Mouse (Mus musculus): Measurements from ENCODE around the gene Nudt2.

Nudt2 gene

GRCm38 (mm10) chr4:41494378-41494777 is 29.4 kb downstream of the Nudt2 start:
- DNase-seq (ENCODE audit: low read depth, low spot score) = no peak

DNA sequence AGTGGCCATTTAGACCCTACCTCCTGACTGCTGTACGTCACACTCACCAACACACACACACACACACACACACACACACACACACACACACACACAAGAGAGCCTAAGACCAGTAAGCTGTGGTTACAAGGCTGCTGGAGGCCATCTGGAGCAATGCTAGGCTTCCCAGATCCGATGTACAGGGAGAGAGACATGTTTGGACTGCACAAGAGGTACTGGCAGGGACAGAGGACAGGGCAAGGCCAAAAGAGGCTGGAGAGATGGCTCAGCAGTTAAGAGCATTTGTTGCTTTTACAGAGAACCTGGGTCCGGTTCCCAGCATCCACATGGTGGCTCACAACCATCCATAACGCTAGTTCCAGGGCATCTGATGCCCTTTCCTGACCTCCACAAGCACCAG is 30.1 kb downstream of the Nudt2 start:
- DNase-seq (ENCODE audit: low read depth, low spot score) = no peak

- no peak for DNase-seq (ENCODE audit: low read depth, low spot score)
Observed at GRCm38 (mm10) chr4:41495850-41496249, 30.9 kb downstream of the Nudt2 start.

- no peak for DNase-seq (ENCODE audit: low read depth, low spot score)
Observed at GRCm38 (mm10) chr4:41497046-41497445, 32.1 kb downstream of the Nudt2 start.

- DNase-seq (ENCODE audit: low read depth, low spot score) = no peak
Observed at GRCm38 (mm10) chr4:41497579-41497978, 32.6 kb downstream of the Nudt2 start.

DNA sequence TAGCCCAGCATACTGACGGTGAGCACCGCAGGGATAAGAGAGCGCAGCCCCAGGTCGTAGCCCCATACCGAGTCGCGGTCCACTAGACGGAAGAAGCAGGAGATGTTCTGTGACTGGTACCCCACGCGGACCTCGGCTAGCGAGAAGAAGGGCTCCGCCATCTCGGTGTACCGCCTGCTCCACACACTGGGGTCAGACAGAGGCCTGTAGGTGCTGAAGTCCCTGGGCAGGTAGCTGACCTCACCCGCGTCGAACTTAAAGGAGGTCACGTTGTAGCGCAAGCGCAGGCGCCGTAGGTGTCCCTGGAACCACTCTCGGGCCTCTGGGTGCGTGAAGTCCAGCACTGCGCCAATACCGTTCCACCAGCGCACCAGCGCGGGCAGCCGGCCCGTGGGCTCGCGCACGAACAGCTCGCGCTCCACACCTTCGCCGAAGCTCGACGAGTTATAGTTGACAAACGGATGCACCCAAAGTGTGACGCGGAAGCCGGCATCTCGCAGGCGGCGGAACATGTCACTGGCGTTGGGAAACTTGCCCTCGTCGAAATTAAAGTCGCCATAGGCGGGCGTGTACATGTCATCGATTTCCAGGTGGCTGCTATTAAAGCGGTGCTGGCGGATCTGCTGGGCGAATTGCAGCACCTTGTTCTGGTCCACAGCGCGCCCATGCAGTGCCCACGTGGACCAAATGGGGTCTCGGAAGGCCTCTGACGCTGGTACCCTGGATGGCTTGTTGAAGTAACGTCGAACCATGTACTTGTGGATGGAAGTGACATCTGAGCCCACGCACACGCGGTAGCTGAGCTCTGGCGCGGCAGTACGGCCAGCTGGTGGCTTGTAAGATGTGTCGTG is 33.3 kb downstream of the Nudt2 start:
- DNase-seq (ENCODE audit: low read depth, low spot score) = no peak

DNA sequence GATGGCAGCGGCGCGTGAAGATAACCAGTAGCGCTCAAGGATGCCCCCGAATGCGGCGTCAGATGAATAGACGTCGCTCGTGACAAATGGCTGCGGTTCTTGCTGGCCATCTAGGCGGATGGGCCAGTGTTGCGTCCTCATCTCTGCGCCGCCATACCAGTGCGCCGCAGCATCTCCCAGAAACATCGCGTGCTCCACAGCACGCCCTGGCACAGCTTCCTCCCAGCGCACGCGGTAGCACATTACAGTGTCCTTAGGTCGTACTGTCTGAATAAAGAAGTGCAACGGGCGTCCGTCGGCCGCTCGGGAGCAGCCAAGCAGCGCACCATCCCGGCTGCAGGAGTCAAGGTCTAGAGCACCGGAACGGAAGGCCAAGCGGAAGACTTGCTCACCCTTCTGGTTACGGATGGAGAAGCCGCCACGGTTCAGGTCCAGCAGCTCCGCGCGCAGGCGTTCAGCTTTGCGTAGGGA is 34.0 kb downstream of the Nudt2 start:
- DNase-seq (ENCODE audit: low read depth, low spot score) = no peak

DNA sequence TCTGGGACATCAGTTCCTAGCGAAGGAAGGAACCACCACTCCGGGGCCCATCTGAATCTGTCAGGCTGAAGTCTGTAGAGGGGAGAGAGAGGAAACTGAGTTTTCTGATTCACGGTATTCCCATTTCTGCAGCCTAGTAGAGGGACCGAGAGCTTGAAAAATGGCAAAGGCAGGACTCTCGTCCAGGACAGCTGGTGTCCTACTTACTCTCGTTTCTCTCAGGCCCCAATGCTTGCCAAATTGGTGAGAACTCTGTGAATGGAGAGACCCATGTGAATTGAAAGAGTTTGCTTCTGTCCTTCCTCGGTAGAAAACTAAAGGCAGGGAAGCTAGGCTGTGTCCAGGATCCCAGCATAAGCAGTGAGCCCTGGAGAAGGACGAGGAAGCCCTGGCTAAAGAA is 34.7 kb downstream of the Nudt2 start:
- no peak for DNase-seq (ENCODE audit: low read depth, low spot score)

DNA sequence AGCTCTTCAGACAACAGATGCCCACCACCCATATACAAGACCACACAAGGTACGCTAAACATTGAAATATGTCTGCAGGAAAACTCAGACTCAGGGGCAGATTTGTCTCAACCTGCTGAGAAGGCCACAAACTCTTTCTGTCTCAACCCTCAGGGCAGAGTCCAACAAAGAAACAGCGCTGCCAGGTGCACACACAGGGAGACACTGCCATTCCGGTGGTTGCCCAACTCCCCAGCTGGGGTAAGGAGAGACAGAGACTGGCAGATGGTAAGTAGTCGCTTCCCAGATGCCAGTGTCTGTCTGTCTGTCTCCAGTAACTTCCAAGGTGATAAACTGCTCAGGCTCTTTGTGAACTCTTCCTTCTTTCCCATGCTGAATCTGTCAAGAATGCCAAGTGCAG is 35.8 kb downstream of the Nudt2 start:
- DNase-seq (ENCODE audit: low read depth, low spot score) = no peak

GRCm38 (mm10) chr4:41502171-41502940 is 37.4 kb downstream of the Nudt2 start:
- no peak for DNase-seq (ENCODE audit: low read depth, low spot score)

GRCm38 (mm10) chr4:41502986-41503412 is 38.0 kb downstream of the Nudt2 start, which contains the start of gene AI464131:
Gene AI464131, minus strand, starts transcription at chr4:41503076.
- peak; percentile 97 for DNase-seq (ENCODE audit: low read depth, low spot score)

- peak; percentile 26 for DNase-seq (ENCODE audit: low read depth, low spot score)
Observed at GRCm38 (mm10) chr4:41504325-41504724, 39.4 kb downstream of the Nudt2 start.

- peak; percentile 37 for DNase-seq (ENCODE audit: low read depth, low spot score)
Observed at GRCm38 (mm10) chr4:41505131-41505551, 40.2 kb downstream of the Nudt2 start.

- DNase-seq (ENCODE audit: low read depth, low spot score) = peak; percentile 71
Observed at GRCm38 (mm10) chr4:41506156-41506555, 41.2 kb downstream of the Nudt2 start.

DNA sequence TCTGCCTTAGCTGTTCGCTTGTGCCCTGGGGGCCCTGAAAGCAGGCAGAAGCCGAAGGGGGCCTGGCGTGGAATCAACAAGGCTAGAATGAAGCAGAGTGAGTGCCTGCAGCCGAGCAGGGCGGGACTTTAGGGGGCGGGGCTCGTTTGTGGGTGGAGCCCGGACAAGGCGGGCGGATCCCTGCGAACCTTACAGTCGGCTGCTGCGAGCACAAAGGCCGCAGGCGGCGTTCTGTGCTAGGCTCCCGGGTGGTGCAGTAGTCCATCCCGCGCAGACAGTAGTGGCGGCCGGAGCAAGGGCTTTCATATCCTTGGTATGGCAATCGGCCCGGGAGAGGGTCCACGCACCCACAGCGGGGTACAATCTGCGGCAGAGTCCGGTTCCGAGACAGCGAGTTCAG is 42.0 kb downstream of the Nudt2 start:
- DNase-seq (ENCODE audit: low read depth, low spot score) = peak; percentile 63

GRCm38 (mm10) chr4:41507326-41507924 is 42.5 kb downstream of the Nudt2 start:
- no peak for DNase-seq (ENCODE audit: low read depth, low spot score)

DNA sequence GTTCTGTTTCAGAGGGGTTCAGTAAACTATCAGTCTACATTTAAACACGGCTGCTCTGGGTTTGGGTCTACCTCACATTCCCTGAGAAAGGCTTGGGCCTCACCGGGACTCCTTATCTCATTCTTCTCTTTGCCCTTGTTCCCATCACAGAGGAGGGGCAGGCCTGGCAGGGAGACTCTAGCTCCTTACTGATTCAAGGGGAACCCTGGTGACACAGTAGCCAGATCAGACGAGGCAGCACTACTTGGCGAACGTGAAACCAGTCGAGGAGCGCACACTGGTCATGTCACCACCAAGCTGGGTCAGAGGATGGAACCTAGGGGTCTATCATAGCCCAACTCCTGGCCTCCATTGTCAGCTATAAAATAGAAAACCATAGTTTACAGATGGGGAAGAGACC is 43.0 kb downstream of the Nudt2 start:
- DNase-seq (ENCODE audit: low read depth, low spot score) = no peak

DNA sequence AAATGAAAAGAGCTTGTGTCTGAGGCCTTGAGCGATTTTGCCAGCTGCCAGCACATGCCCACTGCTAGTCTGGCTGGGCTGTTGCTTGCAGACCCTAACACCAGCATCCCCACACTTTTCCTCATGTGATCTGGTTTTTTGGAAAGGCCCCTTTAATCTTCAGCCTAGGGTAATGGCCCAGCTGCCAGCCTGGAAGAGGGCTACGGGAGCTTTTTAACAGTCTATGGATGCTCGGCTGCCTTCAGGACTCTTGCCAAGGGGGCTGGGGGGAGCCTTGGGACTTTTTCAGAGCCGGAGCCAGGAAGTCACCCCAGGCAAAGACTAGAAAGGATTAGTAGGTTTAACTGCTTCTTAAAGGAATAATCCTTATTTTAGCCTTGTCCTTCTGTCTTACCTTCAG is 48.4 kb downstream of the Nudt2 start:
- no peak for DNase-seq (ENCODE audit: low read depth, low spot score)

GRCm38 (mm10) chr4:41513714-41514113 is 48.8 kb downstream of the Nudt2 start:
- no peak for DNase-seq (ENCODE audit: low read depth, low spot score)

GRCm38 (mm10) chr4:41517233-41517632 is 52.3 kb downstream of the Nudt2 start, which contains the start of gene 1110017D15Rik:
Gene 1110017D15Rik, minus strand, starts transcription at chr4:41517333.
- no peak for DNase-seq (ENCODE audit: low read depth, low spot score)

DNA sequence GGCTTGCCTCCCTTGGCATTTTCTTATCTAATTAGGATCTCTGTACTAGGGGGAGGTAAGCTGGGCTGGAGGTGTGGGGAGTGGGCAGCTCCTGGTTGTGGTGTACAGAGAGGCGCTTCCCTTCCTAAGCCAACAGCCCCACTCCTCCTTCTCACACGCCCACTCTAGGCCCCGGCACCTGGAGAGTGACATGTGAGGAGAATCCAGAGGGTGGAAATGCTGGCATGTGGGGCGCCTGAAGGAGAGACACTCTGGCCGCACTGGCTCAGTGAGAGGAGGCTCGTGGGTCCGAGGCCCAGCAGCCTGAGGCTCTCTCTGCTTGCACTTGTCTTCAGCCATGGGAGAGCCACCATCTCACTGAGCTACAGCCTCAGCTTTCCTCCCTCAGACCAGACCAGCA is 53.4 kb downstream of the Nudt2 start:
- no peak for DNase-seq (ENCODE audit: low read depth, low spot score)

DNA sequence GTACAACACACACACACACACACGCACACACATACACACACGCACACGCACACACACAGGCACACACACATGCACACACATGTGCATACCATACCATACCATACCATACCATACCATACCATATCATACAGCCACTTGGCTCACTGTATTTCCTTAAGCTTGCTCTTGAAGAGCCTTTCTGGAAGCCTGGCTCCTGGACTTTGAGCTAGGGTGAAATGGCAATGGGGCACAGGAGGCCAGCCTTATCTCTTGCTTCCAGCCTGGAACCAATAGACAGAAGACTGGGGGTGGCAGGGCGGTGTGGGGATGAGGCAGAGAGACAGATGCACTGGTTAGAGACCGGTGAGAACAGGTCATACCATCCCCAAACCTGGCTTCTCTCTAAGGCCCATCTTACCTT is 54.2 kb downstream of the Nudt2 start:
- DNase-seq (ENCODE audit: low read depth, low spot score) = no peak

Measured in A20 (cell line).